Mouse (Mus musculus) bone marrow, adult 2 months (tissue): Measurements from ENCODE around the gene Taok1. TPM values are rescaled to one million over a fixed set of nuclear protein-coding genes. Genes with fewer than 3 reads are reported as not detected.

Source experiments
- H3K27ac ChIP-seq: fragments of 200-500 bp; 2 replicates; pipeline ENCODE4 v1.5.1; 2012; ENCODE audit warnings: low read depth, mild to moderate bottlenecking, control low read depth, inconsistent platforms, low read length; ENCODE audit not compliant: control insufficient read depth, poor library complexity, insufficient read depth
- H3K4me1 ChIP-seq: fragments of 200-500 bp; 2 replicates; pipeline ENCODE4 v1.6.1; 2011; ENCODE audit warnings: low read length; ENCODE audit not compliant: control insufficient read depth, insufficient read depth
- H3K4me3 ChIP-seq: fragments of 200-500 bp; replicated peaks from 2 replicates; pipeline ENCODE3; 2011; ENCODE audit warnings: mild to moderate bottlenecking, low read depth, low read length, control low read depth; ENCODE audit not compliant: control insufficient read depth
- CTCF ChIP-seq: fragments of 200-500 bp; IDR thresholded peaks from 2 replicates; pipeline ENCODE4 v1.5.1; 2011; ENCODE audit warnings: low read length, control low read depth; ENCODE audit not compliant: control insufficient read depth, insufficient read depth
- POLR2A ChIP-seq: fragments of 200-500 bp; IDR thresholded peaks from 2 replicates; pipeline ENCODE4 v1.6.1; 2011; ENCODE audit warnings: low read depth, mild to moderate bottlenecking, control low read depth, low read length, borderline replicate concordance; ENCODE audit not compliant: control insufficient read depth
- WGBS: fragments of 180-500 bp; shearing (Covaris S2); methylation state at CpG from one replicate; pipeline ENCODE4 v1.1.7; 2018; 5-methylcytosine and 5-hydroxymethylcytosine counted together
- polyA plus RNA-seq: library from polyadenylated mRNA; stranded (reverse); fragments of >200 nt; gene quantifications from 2 replicates; pipeline ENCODE4 v1.2.4, GENCODE M21; 2011; ENCODE audit warnings: low replicate concordance; ENCODE audit not compliant: missing spikeins, insufficient read depth, insufficient read length

The Taok1 gene
- polyA plus RNA-seq, 1 experiment: 8.8 TPM

GRCm38 (mm10) chr11:77626596-77627535, 19.3 kb upstream of the Taok1 start:
- Histone ChIP-seq H3K27ac (no peak overlapping the region), H3K4me1 (peaks cover 2% of the 10 kb centered on the region; the same call in 1 of the 2 replicates), H3K4me3 (no peak overlapping the region)
- TF ChIP-seq POLR2A: no peak
- TF ChIP-seq CTCF: no peak
- 50% methylated on average over 5 of the region's 5 CpGs for WGBS

- WGBS: 19% methylated on average over 11 of the region's 11 CpGs
- H3K4me3 ChIP-seq: no peak overlapping the region
- no peak overlapping the region for H3K27ac ChIP-seq
- no peak for TF ChIP-seq POLR2A
- TF ChIP-seq CTCF: no peak
- H3K4me1 ChIP-seq: peaks cover 2% of the 10 kb centered on the region; the same call in 1 of the 2 replicates
These were observed 17.6 kb upstream of the Taok1 start for GRCm38 (mm10) chr11:77625061-77625855.

GRCm38 (mm10) chr11:77624441-77625060, 16.9 kb upstream of the Taok1 start:
- no peak for TF ChIP-seq CTCF
- no peak for TF ChIP-seq POLR2A
- Histone ChIP-seq H3K4me3 (no peak overlapping the region), H3K4me1 (peaks cover 2% of the 10 kb centered on the region; the same call in 1 of the 2 replicates), H3K27ac (no peak overlapping the region)
- 7% methylated on average over 17 of the region's 17 CpGs for WGBS

GRCm38 (mm10) chr11:77624002-77624401, 16.4 kb upstream of the Taok1 start:
- TF ChIP-seq POLR2A (no peak), CTCF (no peak)
- Histone ChIP-seq H3K4me3 (no peak overlapping the region), H3K27ac (no peak overlapping the region), H3K4me1 (peaks cover 2% of the 10 kb centered on the region; the same call in 1 of the 2 replicates)
- 58% methylated on average over 5 of the region's 5 CpGs for WGBS

- peaks cover 2% of the 10 kb centered on the region; the same call in 1 of the 2 replicates for H3K4me1 ChIP-seq
- TF ChIP-seq POLR2A (no peak), CTCF (no peak)
- H3K4me3 ChIP-seq: no peak overlapping the region
- H3K27ac ChIP-seq: no peak overlapping the region
- 36% methylated on average over 5 of the region's 5 CpGs for WGBS
These were observed 14.4 kb upstream of the Taok1 start for GRCm38 (mm10) chr11:77621902-77622535.

GRCm38 (mm10) chr11:77615084-77615624, 7.5 kb upstream of the Taok1 start:
- TF ChIP-seq CTCF: no peak
- no peak for TF ChIP-seq POLR2A
- WGBS: 73% methylated on average over 5 of the region's 5 CpGs
- Histone ChIP-seq H3K27ac (no peak overlapping the region), H3K4me3 (no peak overlapping the region), H3K4me1 (no peaks in the 10 kb centered on the region)

GRCm38 (mm10) chr11:77606835-77607537, 629 bp downstream of the Taok1 start:
- WGBS: under 1% methylated on average over 34 of the region's 48 CpGs
- TF ChIP-seq CTCF (no peak), POLR2A (no peak)
- H3K27ac ChIP-seq: peak overlapping the region; percentile 91
- H3K4me1 ChIP-seq: peaks cover 2% of the 10 kb centered on the region; the same call in 1 of the 2 replicates
- H3K4me3 ChIP-seq: peak overlapping the region; percentile 91
